Mouse (Mus musculus) heart, adult 2 months (tissue): ENCODE data around the gene Tubb1. TPM values are rescaled to one million over a fixed set of nuclear protein-coding genes. Genes with fewer than 3 reads are reported as not detected.

Experiments
- DNase-seq, 2 experiments: peaks; one replicate each; pipeline ENCODE4 v3.0.0; 2021
- H3K27ac ChIP-seq: fragments of 200-600 bp; 2 replicates; pipeline ENCODE4 v1.8.1; 2022
- H3K27me3 ChIP-seq: fragments of 200-500 bp; 2 replicates; pipeline ENCODE4 v1.6.1; 2012; ENCODE audit warnings: mild to moderate bottlenecking, low read length, inconsistent platforms, mixed read lengths; ENCODE audit not compliant: control insufficient read depth, insufficient read depth
- H3K36me3 ChIP-seq: fragments of 200-500 bp; 2 replicates; pipeline ENCODE4 v1.6.1; 2012; ENCODE audit warnings: low read length, inconsistent platforms; ENCODE audit not compliant: control insufficient read depth, insufficient read depth
- H3K4me1 ChIP-seq: fragments of 200-500 bp; 2 replicates; pipeline ENCODE4 v1.6.1; 2011; ENCODE audit warnings: low read length; ENCODE audit not compliant: control insufficient read depth, insufficient read depth
- H3K4me3 ChIP-seq: fragments of 200-600 bp; 2 replicates; pipeline ENCODE4 v1.8.1; 2022
- H3K79me2 ChIP-seq: fragments of 200-500 bp; replicated peaks from 2 replicates; pipeline ENCODE4 v1.6.1; 2012; ENCODE audit warnings: mild to moderate bottlenecking, inconsistent platforms, low read length, moderate library complexity, mixed read lengths; ENCODE audit not compliant: control insufficient read depth, insufficient read depth
- H3K9ac ChIP-seq: fragments of 200-500 bp; 2 replicates; pipeline ENCODE4 v1.6.1; 2012; ENCODE audit warnings: low read depth, mild to moderate bottlenecking, control low read depth, inconsistent platforms, low read length, mixed read lengths
- CTCF ChIP-seq: fragments of 200-600 bp; IDR thresholded peaks from 2 replicates; pipeline ENCODE4 v1.8.1; 2022; ENCODE audit warnings: antibody characterized with exemption, mild to moderate bottlenecking, moderate library complexity
- EP300 ChIP-seq: fragments of 200-500 bp; IDR thresholded peaks from 2 replicates; pipeline ENCODE4 v1.6.1; 2011; ENCODE audit warnings: low read depth, low read length, control low read depth; ENCODE audit not compliant: insufficient read depth
- POLR2A ChIP-seq: fragments of 200-500 bp; IDR thresholded peaks from 2 replicates; pipeline ENCODE4 v1.6.1; 2011; ENCODE audit warnings: mild to moderate bottlenecking, low read depth, low read length, control low read depth; ENCODE audit not compliant: insufficient read depth
- WGBS: fragments of 180-500 bp; shearing (Covaris S2); methylation state at CpG from one replicate; pipeline ENCODE4 v1.1.7; 2018; 5-methylcytosine and 5-hydroxymethylcytosine counted together
- intact Hi-C: fragments of 180-260 bp; cut with DNase I; formaldehyde crosslinking; loops from one replicate; pipeline ENCODE4 v1.15.1; 2025
- long read RNA-seq: library from polyadenylated mRNA; stranded (forward); transcript quantifications from one replicate; pipeline ENCODE4 v2.0.0, GENCODE M21; 2021
- polyA plus RNA-seq: library from polyadenylated mRNA; depleted of rRNA; stranded (reverse); fragments of >200 nt; gene quantifications from 2 replicates; pipeline ENCODE4 v1.2.3, GENCODE M21; 2012; rRNA removed
- total RNA-seq, 2 experiments: library from RNA; stranded (reverse); gene quantifications; 2 replicates each; pipeline ENCODE4 v1.2.3; 2021

Tubb1 gene
- total RNA-seq = 10 to 100 TPM in 1 of 2 experiments, 1 to 10 TPM in 1; 4.1 to 21.4 TPM
- 6.8 and 9.7 TPM in 2 replicates for polyA plus RNA-seq
- long read RNA-seq, transcript Tubb1-201 (4 exons, 1,406 nt) = major isoform, 15 of 16 reads
- long read RNA-seq, partial matches to known transcripts = 0 of 16 reads
- long read RNA-seq, other reads (novel, unspliced or antisense) = 1 of 16 reads

DNA sequence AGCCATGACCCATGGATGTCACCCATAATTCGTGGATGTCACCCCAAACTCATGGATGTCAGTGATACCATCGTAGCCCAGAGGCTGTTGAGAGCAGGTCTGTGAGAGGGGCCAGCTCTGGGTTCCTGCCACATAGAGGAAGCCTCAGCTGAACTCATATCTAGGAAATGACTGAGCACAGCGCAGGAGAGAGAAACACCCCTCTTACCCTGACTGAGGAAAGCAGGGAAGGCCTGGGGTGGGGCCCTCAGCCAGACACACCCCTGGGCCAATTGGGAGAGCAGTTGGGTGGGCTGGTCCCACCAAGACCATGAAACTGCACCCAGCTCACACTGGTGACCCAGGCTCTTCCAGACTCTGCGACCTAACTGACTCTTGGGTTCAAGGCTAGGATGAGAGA, at the start of gene Tubb1:
TSS of gene Tubb1 (plus strand) at position 343 of the 400 bp plus-strand sequence.
- Histone ChIP-seq H3K4me1 (no peaks in the 10 kb centered on the region), H3K9ac (no peak within 1 kb of the TSS), H3K36me3 (no peaks in the 10 kb centered on the region), H3K27me3 (no peaks in the 10 kb centered on the region), H3K27ac (no peak within 1 kb of the TSS), H3K4me3 (no peak within 1 kb of the TSS), H3K79me2 (no peaks in the 10 kb centered on the region)
- intact Hi-C loops = loop anchor here (5.0 kb wide), 1 partner anchor 138 kb away; no protein-coding TSS in a partner anchor
- TF ChIP-seq EP300 (no peak), CTCF (no peak), POLR2A (no peak)
- 54% methylated on average over 4 of the region's 4 CpGs for WGBS
- DNase-seq = no peak

DNA sequence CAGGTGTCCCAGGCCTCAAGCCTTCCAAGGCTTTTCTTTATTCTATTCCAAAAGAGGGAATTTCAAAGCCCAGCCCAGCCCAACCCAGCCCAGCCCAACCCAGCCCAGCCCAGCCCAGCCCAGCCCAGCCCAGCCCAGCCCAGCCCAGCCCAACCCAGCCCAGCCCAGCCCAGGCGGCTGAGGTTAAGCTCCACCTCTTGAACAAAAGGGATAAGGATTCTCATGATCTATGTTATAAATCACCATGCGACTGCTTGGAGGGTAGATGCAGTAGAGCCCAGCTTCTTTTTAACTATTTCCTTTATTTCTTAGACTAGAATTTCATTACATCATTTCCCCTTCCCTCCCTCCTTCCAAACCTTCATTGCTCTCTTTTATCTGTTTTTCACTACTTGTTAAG, 40.3 kb upstream of the Tubb1 start:
- no peak overlapping the region for H3K9ac ChIP-seq
- no peaks in the 10 kb centered on the region for H3K79me2 ChIP-seq
- H3K4me3 ChIP-seq = no peak overlapping the region
- no peaks in the 10 kb centered on the region for H3K27me3 ChIP-seq
- 75% methylated on average over 2 of the region's 2 CpGs for WGBS
- H3K27ac ChIP-seq = no peak overlapping the region
- intact Hi-C loops = loop anchor here (10.0 kb wide), 1 partner anchor 265 kb away; no protein-coding TSS in a partner anchor
- no peaks in the 10 kb centered on the region for H3K36me3 ChIP-seq
- DNase-seq = no peak
- TF ChIP-seq POLR2A = no peak
- no peak for TF ChIP-seq CTCF
- no peak for TF ChIP-seq EP300
- no peaks in the 10 kb centered on the region for H3K4me1 ChIP-seq

DNA sequence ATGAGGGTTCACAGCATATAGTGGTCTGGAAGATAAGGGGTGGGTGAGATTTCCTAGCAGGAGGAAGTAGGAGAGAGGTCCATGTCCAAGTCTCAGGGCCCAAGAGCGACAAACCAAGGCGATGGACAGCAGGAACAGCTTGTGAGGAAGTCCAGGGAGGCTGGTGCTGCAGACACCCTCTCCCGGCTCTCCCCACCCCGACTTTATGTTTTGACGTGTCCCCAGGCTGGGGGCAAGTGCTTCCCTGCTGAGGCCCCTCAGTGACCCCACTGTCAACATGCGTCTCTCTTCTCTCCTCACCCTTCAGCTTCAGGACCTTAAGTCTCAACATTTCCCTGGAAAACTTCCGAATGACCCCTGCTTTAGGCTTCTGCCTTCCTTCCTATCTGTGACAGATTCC, 37.4 kb upstream of the Tubb1 start:
- no peak overlapping the region for H3K4me3 ChIP-seq
- no peaks in the 10 kb centered on the region for H3K27me3 ChIP-seq
- WGBS = 67% methylated on average over 7 of the region's 7 CpGs
- H3K79me2 ChIP-seq = peaks cover 3% of the 10 kb centered on the region; the same call in 1 of the 2 replicates
- no peak overlapping the region for H3K27ac ChIP-seq
- TF ChIP-seq CTCF = no peak
- TF ChIP-seq EP300 = no peak
- TF ChIP-seq POLR2A = no peak
- H3K36me3 ChIP-seq = no peaks in the 10 kb centered on the region
- no peaks in the 10 kb centered on the region; the same call in 1 of the 2 replicates for H3K4me1 ChIP-seq
- DNase-seq = no peak
- no peak overlapping the region for H3K9ac ChIP-seq
- intact Hi-C loops = loop anchor here (10.0 kb wide), 1 partner anchor 262 kb away; no protein-coding TSS in a partner anchor

DNA sequence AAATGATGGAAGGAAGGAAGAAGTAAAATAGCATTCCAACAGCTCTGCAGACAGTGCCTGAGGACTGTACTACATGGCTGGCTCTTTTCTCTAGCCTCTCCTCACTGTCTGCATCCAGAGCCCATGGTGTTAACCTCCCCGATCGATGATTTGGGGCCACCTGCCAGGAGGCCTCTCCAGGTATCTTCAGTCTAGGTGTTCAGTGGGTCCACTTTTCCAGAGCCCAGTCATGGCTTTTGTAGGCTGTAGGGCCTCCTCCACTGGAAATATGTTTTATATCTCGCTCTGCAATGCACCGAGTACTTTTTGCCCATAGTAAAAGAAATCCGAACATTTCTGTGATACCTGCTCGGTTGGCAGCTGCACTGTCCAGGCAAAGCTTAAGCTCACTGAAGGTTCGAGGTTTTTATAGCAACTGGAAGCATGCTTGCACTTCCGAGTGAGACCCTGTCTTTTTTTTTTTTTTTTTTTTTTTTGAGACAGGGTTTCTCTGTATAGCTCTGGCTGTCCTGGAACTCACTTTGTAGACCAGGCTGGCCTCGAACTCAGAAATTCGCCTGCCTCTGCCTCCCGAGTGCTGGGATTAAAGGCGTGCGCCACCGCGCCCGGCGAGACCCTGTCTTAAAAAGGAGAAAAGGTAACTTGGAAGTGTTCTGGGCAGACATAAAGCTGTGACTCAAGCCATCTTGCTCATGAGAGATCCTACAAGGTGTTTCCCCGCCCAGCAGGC, 35.3 kb upstream of the Tubb1 start:
- 50% methylated on average over 18 of the region's 18 CpGs for WGBS
- no peak overlapping the region for H3K27ac ChIP-seq
- peak overlapping the region; percentile 96; the same call in 1 of the 2 replicates for H3K4me3 ChIP-seq

DNA sequence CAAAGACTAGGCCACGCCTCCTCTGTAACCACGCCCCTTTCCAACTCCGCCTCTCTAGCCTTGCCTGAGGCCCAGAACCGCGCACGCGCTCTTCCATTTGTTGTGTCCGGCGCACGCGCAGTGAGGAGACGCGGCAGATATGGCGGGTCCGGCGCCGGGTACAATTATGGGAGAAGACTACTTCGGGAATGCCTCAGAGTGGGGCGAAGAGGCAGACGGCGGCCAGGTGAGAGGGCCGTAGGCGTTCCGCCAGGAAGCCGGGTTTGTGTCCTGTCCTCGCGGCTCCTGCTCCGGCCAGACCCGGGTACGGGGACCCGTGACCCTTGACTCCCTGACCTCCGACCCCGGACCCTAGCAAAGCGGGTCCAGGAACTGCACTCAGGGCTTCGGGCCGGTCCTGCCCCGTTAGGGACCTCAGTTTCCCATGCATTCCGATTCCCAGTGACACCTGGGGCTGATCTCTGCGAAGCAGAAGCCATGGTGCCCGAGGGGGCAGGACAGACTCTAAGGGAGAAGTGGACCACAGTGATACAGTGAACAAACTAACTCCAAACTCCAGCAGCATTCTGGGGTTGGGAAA, 34.7 kb upstream of the Tubb1 start, which contains the start of gene Nelfcd:
TSS of gene Nelfcd (plus strand) at position 74 of the 580 bp plus-strand sequence.
- under 1% methylated on average over 40 of the region's 40 CpGs for WGBS
- 0 out of 2 replicates have a peak, but pooled peaks have one; percentile 25 for TF ChIP-seq EP300
- no peak for TF ChIP-seq CTCF
- peak; percentile 68 for TF ChIP-seq POLR2A

More for the DNA sequence above, 35.3 kb upstream of the Tubb1 start:
- Histone ChIP-seq H3K36me3 (no peaks in the 10 kb centered on the region), H3K79me2 (peaks cover 3% of the 10 kb centered on the region; the same call in 1 of the 2 replicates), H3K4me1 (no peaks in the 10 kb centered on the region; the same call in 1 of the 2 replicates), H3K9ac (no peak overlapping the region), H3K27me3 (no peaks in the 10 kb centered on the region)
- DNase-seq = no peak
- no peak for TF ChIP-seq EP300
- TF ChIP-seq CTCF = no peak
- no peak for TF ChIP-seq POLR2A
- intact Hi-C loops = loop anchor here (2.0 to 10.0 kb wide), 5 partner anchors 24 to 260 kb away; partner anchors contain the start of genes Ctsz and Prelid3b

More for the DNA sequence above, 34.7 kb upstream of the Tubb1 start, which contains the start of gene Nelfcd:
- Histone ChIP-seq H3K4me3 (peak within 1 kb of the TSS; percentile 96), H3K4me1 (no peaks in the 10 kb centered on the region; the same call in 1 of the 2 replicates), H3K27ac (peak within 1 kb of the TSS; percentile 93), H3K36me3 (no peaks in the 10 kb centered on the region), H3K9ac (peak within 1 kb of the TSS; percentile 92), H3K27me3 (no peaks in the 10 kb centered on the region), H3K79me2 (peaks cover 3% of the 10 kb centered on the region; the same call in 1 of the 2 replicates)
- intact Hi-C loops = loop anchor here (2.0 to 10.0 kb wide), 5 partner anchors 23 to 259 kb away; partner anchors contain the start of genes Ctsz and Prelid3b
- peak; percentile 94 for DNase-seq
